Mouse (Mus musculus): Measurements from ENCODE around the gene Cyth1. TPM values are rescaled to one million over a fixed set of nuclear protein-coding genes. Genes with fewer than 3 reads are reported as not detected.

The Cyth1 gene
- total RNA-seq, 2 experiments from 2014 or later: 45.6 to 51.6 TPM

- intact Hi-C loops (cut with DNase I): no loop called here
Observed at GRCm38 (mm10) chr11:118133133-118133751, 115.2 kb downstream of the Cyth1 start.

GRCm38 (mm10) chr11:118132136-118132535, 116.3 kb downstream of the Cyth1 start:
- intact Hi-C loops (cut with DNase I): no loop called here

More at GRCm38 (mm10) chr11:118133133-118133751, 115.2 kb downstream of the Cyth1 start:
- DNase-seq: no peak

GRCm38 (mm10) chr11:118130534-118130933, 117.9 kb downstream of the Cyth1 start, which contains the start of gene Dnah17:
Gene Dnah17 (minus strand): TSS chr11:118130634.
- no peak for DNase-seq
- intact Hi-C loops (cut with DNase I): no loop called here

More at GRCm38 (mm10) chr11:118132136-118132535, 116.3 kb downstream of the Cyth1 start:
- no peak for DNase-seq

GRCm38 (mm10) chr11:118129812-118130211, 118.6 kb downstream of the Cyth1 start:
- no peak for DNase-seq
- intact Hi-C loops (cut with DNase I): no loop called here

GRCm38 (mm10) chr11:118121592-118121991, 126.8 kb downstream of the Cyth1 start:
- no peak for DNase-seq
- intact Hi-C loops (cut with DNase I): no loop called here

- intact Hi-C loops (cut with DNase I): no loop called here
- no peak for DNase-seq
Observed at GRCm38 (mm10) chr11:118118777-118119176, 129.6 kb downstream of the Cyth1 start.

GRCm38 (mm10) chr11:118114581-118115110, 133.7 kb downstream of the Cyth1 start:
- intact Hi-C loops (cut with DNase I): no loop called here
- DNase-seq: no peak

- DNase-seq: no peak
- intact Hi-C loops (cut with DNase I): no loop called here
Observed at GRCm38 (mm10) chr11:118113516-118114205, 134.7 kb downstream of the Cyth1 start.

- intact Hi-C loops (cut with DNase I): loop anchor here (2.0 to 5.0 kb wide), 2 partner anchors 23 to 163 kb away; no protein-coding TSS in a partner anchor
- DNase-seq: peak; percentile 82 to 89
Observed at GRCm38 (mm10) chr11:118104001-118104400, 144.4 kb downstream of the Cyth1 start.

GRCm38 (mm10) chr11:118103383-118103782, 145.0 kb downstream of the Cyth1 start:
- peak in 1 of 2 experiments; percentile 8 for DNase-seq
- intact Hi-C loops (cut with DNase I): loop anchor here (1.0 to 5.0 kb wide), 4 partner anchors 19 to 233 kb away; no protein-coding TSS in a partner anchor

- intact Hi-C loops (cut with DNase I): loop anchor here (1.0 to 5.0 kb wide), 4 partner anchors 19 to 233 kb away; no protein-coding TSS in a partner anchor
- peak; percentile 90 to 94 for DNase-seq
Observed at GRCm38 (mm10) chr11:118102838-118103237, 145.6 kb downstream of the Cyth1 start.

- intact Hi-C loops (cut with DNase I): loop anchor here (5.0 kb wide), 1 partner anchor 166 kb away; no protein-coding TSS in a partner anchor
- no peak for DNase-seq
Observed at GRCm38 (mm10) chr11:118101133-118101532, 147.3 kb downstream of the Cyth1 start.

GRCm38 (mm10) chr11:118096736-118097135, 151.7 kb downstream of the Cyth1 start:
- intact Hi-C loops (cut with DNase I): no loop called here
- DNase-seq: no peak

GRCm38 (mm10) chr11:118095004-118095403, 153.4 kb downstream of the Cyth1 start:
- intact Hi-C loops (cut with DNase I): no loop called here
- DNase-seq: no peak

- DNase-seq: no peak
- intact Hi-C loops (cut with DNase I): no loop called here
Observed at GRCm38 (mm10) chr11:118091002-118091670, 157.3 kb downstream of the Cyth1 start.

- DNase-seq: peak in 1 of 2 experiments; percentile 14
- intact Hi-C loops (cut with DNase I): no loop called here
Observed at GRCm38 (mm10) chr11:118088896-118089295, 159.5 kb downstream of the Cyth1 start.

GRCm38 (mm10) chr11:118085961-118086360, 162.4 kb downstream of the Cyth1 start:
- no peak for DNase-seq
- intact Hi-C loops (cut with DNase I): loop anchor here (2.0 kb wide), 2 partner anchors 135 to 293 kb away; no protein-coding TSS in a partner anchor

- DNase-seq: peak in 1 of 2 experiments; percentile 13
- intact Hi-C loops (cut with DNase I): loop anchor here (2.0 kb wide), 2 partner anchors 136 to 294 kb away; no protein-coding TSS in a partner anchor
Observed at GRCm38 (mm10) chr11:118085176-118085575, 163.2 kb downstream of the Cyth1 start.

GRCm38 (mm10) chr11:118084266-118084665, 164.1 kb downstream of the Cyth1 start:
- intact Hi-C loops (cut with DNase I): loop anchor here (1.0 to 2.0 kb wide), 3 partner anchors 19 to 295 kb away; no protein-coding TSS in a partner anchor
- DNase-seq: no peak

GRCm38 (mm10) chr11:118083811-118084210, 164.6 kb downstream of the Cyth1 start:
- DNase-seq: peak; percentile 70 to 80
- intact Hi-C loops (cut with DNase I): loop anchor here (1.0 to 2.0 kb wide), 4 partner anchors 19 to 295 kb away; no protein-coding TSS in a partner anchor
